Comparison of ENCODE assay signal across 9 mouse cellular contexts in genomic region chr1:182991002-182991778, GRCm38 (mm10). TPM values are rescaled to one million over a fixed set of nuclear protein-coding genes. Genes with fewer than 3 reads are reported as not detected.
DNase-seq lines count a peak whose midpoint lies in the region; ATAC-seq lines count a peak whose summit lies in the region.
"Had no signal": no experiment of that assay in that cellular context is flagged by ENCODE, and none has a peak within 500 bp of the region (broad histone marks: within the 10 kb centered on the region; RNA-seq: fewer than 3 reads in every experiment).

No protein-coding gene starts in this region.

- H3K4me2 ChIP-seq in forebrain, embryonic 13.5 days = no peak overlapping the region
- H3K4me2 ChIP-seq in hindbrain, embryonic 11.5 days (replicated peaks; ENCODE audit: low read depth, low read length) = no peak overlapping the region
- H3K4me2 ChIP-seq: liver, embryonic 15.5 days had no signal

- ATAC-seq in forebrain, embryonic 13.5 days = peak; percentile 83
- no peak for ATAC-seq in hindbrain, embryonic 11.5 days (ENCODE audit: low FRiP score)
- ATAC-seq in erythroblast, adult 5-6 weeks (replicated peaks; ENCODE audit: low FRiP score, poor library complexity, severe bottlenecking) = no peak

- DNase-seq in Muller cell, postnatal 12 days (ENCODE audit: inconsistent ontology term) = peak; percentile 60
- DNase-seq in c-Kit-positive CD71-positive TER-119-positive erythroid progenitor cells, embryonic 14.5 days (ENCODE audit: low spot score) = peak; percentile 50
- peak; percentile 80 for DNase-seq in hindbrain, embryonic 11.5 days (ENCODE audit: low spot score)
- DNase-seq in layer of hippocampus, postnatal 10 days (ENCODE audit: low spot score in 2 of 2) = peak; percentile 72 to 78
- peak; percentile 67 to 77 for DNase-seq in lung, postnatal 4 days
- peak; percentile 59 for DNase-seq in right cerebral cortex, postnatal 14 days

- 14% methylated on average over 7 of the region's 7 CpGs for WGBS in forebrain, embryonic 13.5 days
- 16% methylated on average over 7 of the region's 7 CpGs for WGBS in hindbrain, embryonic 11.5 days

- no peak overlapping the region for H3K9ac ChIP-seq in forebrain, embryonic 13.5 days
- no peak overlapping the region for H3K9ac ChIP-seq in hindbrain, embryonic 11.5 days (ENCODE audit: low read depth, low read length)
- H3K9ac ChIP-seq: liver, embryonic 15.5 days had no signal

- H3K9me3 ChIP-seq in forebrain, embryonic 13.5 days (replicated peaks) = no peaks in the 10 kb centered on the region
- no peaks in the 10 kb centered on the region for H3K9me3 ChIP-seq in hindbrain, embryonic 11.5 days (ENCODE audit: control insufficient read depth, low read length)
- H3K9me3 ChIP-seq: liver, embryonic 15.5 days had no signal

- H3K27ac ChIP-seq in forebrain, embryonic 13.5 days = no peak overlapping the region
- H3K27ac ChIP-seq in hindbrain, embryonic 11.5 days (ENCODE audit: low read depth, low read length) = no peak overlapping the region
- H3K27ac ChIP-seq: liver, embryonic 15.5 days had no signal

- no peaks in the 10 kb centered on the region for H3K36me3 ChIP-seq in forebrain, embryonic 13.5 days (ENCODE audit: poor library complexity, severe bottlenecking)
- H3K36me3 ChIP-seq in hindbrain, embryonic 11.5 days (ENCODE audit: control insufficient read depth, insufficient read depth, low read length) = no peaks in the 10 kb centered on the region
- H3K36me3 ChIP-seq: liver, embryonic 15.5 days had no signal

- peaks cover 27% of the 10 kb centered on the region for H3K27me3 ChIP-seq in forebrain, embryonic 13.5 days
- H3K27me3 ChIP-seq in hindbrain, embryonic 11.5 days (ENCODE audit: control insufficient read depth, insufficient read depth, low read length) = no peaks in the 10 kb centered on the region
- H3K27me3 ChIP-seq: liver, embryonic 15.5 days had no signal

- no peak overlapping the region for H3K4me3 ChIP-seq in forebrain, embryonic 13.5 days
- H3K4me3 ChIP-seq in hindbrain, embryonic 11.5 days (ENCODE audit: low read depth, low read length) = no peak overlapping the region
- H3K4me3 ChIP-seq: liver, embryonic 15.5 days had no signal

- 0 out of 2 replicates have a peak, but pooled peaks cover 2% of the 10 kb centered on the region for H3K4me1 ChIP-seq in forebrain, embryonic 13.5 days
- H3K4me1 ChIP-seq in hindbrain, embryonic 11.5 days (replicated peaks; ENCODE audit: control insufficient read depth, insufficient read depth, low read length) = no peaks in the 10 kb centered on the region
- H3K4me1 ChIP-seq: liver, embryonic 15.5 days had no signal

RNA-seq across cellular contexts. Expression of gene Tlr5, which starts 36.6 kb away (rescaled TPM):
- 0.13 and 0.34 TPM in 2 replicates for polyA plus RNA-seq in forebrain, embryonic 13.5 days (2015; fragmentation: Nextera tagmentation; extraction: Ambion mirVana)
- 0.96 and 1.3 TPM in 2 replicates for polyA plus RNA-seq in hindbrain, embryonic 11.5 days (2014; fragmentation: Nextera tagmentation; extraction: Ambion mirVana)
- total RNA-seq in layer of hippocampus, postnatal 10 days (2021) = under 1 TPM; 0.67 to 0.69 TPM
- 2.7 TPM in 1 of 2 replicates, not detected in the other for total RNA-seq in erythroblast, adult 5-6 weeks (2015; ENCODE audit: low replicate concordance)
- total RNA-seq in erythroblast, adult 5-6 weeks (2017; ENCODE audit: low replicate concordance) = 0.85 TPM in 1 of 2 replicates, not detected in the other
